Mouse (Mus musculus): ENCODE results near the gene Smoc2. TPM values are rescaled to one million over a fixed set of nuclear protein-coding genes. Genes with fewer than 3 reads are reported as not detected.

Smoc2 gene
- polyA plus RNA-seq, 1 experiment: 24.6 TPM

- Histone ChIP-seq H3K27me3 (ENCODE audit: control insufficient read depth, insufficient read depth, low read length) (no peaks in the 10 kb centered on the region), H3K4me1 (ENCODE audit: control insufficient read depth, insufficient read depth, low read length) (no peaks in the 10 kb centered on the region), H3K36me3 (ENCODE audit: control insufficient read depth, insufficient read depth, low read length) (no peaks in the 10 kb centered on the region), H3K27ac (ENCODE audit: control insufficient read depth, insufficient read depth, low read depth, low read length) (no peak overlapping the region), H3K4me3 (ENCODE audit: control insufficient read depth, low read depth, low read length) (no peak overlapping the region)
- no peak for TF ChIP-seq POLR2A (IDR thresholded peaks at IDR 0.05; ENCODE audit: control insufficient read depth, low read depth, low read length)
- no peak for TF ChIP-seq CTCF (IDR thresholded peaks at IDR 0.05; ENCODE audit: control insufficient read depth, insufficient read depth, insufficient replicate concordance, low read depth, low read length)
Observed at GRCm38 (mm10) chr17:14317439-14317838, 38.1 kb downstream of the Smoc2 start.

GRCm38 (mm10) chr17:14326156-14326555 lies 46.9 kb downstream of the Smoc2 start:
- H3K4me3 ChIP-seq (ENCODE audit: control insufficient read depth, low read depth, low read length): no peak overlapping the region
- H3K4me1 ChIP-seq (ENCODE audit: control insufficient read depth, insufficient read depth, low read length): no peaks in the 10 kb centered on the region
- H3K27me3 ChIP-seq (ENCODE audit: control insufficient read depth, insufficient read depth, low read length): no peaks in the 10 kb centered on the region
- TF ChIP-seq CTCF (IDR thresholded peaks at IDR 0.05; ENCODE audit: control insufficient read depth, insufficient read depth, insufficient replicate concordance, low read depth, low read length) (no peak), POLR2A (IDR thresholded peaks at IDR 0.05; ENCODE audit: control insufficient read depth, low read depth, low read length) (no peak)
- no peaks in the 10 kb centered on the region for H3K36me3 ChIP-seq (ENCODE audit: control insufficient read depth, insufficient read depth, low read length)
- no peak overlapping the region for H3K27ac ChIP-seq (ENCODE audit: control insufficient read depth, insufficient read depth, low read depth, low read length)

- no peak for TF ChIP-seq POLR2A (IDR thresholded peaks at IDR 0.05; ENCODE audit: control insufficient read depth, low read depth, low read length)
- TF ChIP-seq CTCF (IDR thresholded peaks at IDR 0.05; ENCODE audit: control insufficient read depth, insufficient read depth, insufficient replicate concordance, low read depth, low read length): no peak
- Histone ChIP-seq H3K4me1 (ENCODE audit: control insufficient read depth, insufficient read depth, low read length) (no peaks in the 10 kb centered on the region), H3K27me3 (ENCODE audit: control insufficient read depth, insufficient read depth, low read length) (no peaks in the 10 kb centered on the region), H3K36me3 (ENCODE audit: control insufficient read depth, insufficient read depth, low read length) (no peaks in the 10 kb centered on the region), H3K27ac (ENCODE audit: control insufficient read depth, insufficient read depth, low read depth, low read length) (no peak overlapping the region), H3K4me3 (ENCODE audit: control insufficient read depth, low read depth, low read length) (no peak overlapping the region)
Observed at GRCm38 (mm10) chr17:14328037-14328436, 48.7 kb downstream of the Smoc2 start.

- Histone ChIP-seq H3K4me3 (ENCODE audit: control insufficient read depth, low read depth, low read length) (no peak overlapping the region), H3K36me3 (ENCODE audit: control insufficient read depth, insufficient read depth, low read length) (no peaks in the 10 kb centered on the region), H3K27ac (ENCODE audit: control insufficient read depth, insufficient read depth, low read depth, low read length) (no peak overlapping the region), H3K27me3 (ENCODE audit: control insufficient read depth, insufficient read depth, low read length) (no peaks in the 10 kb centered on the region), H3K4me1 (ENCODE audit: control insufficient read depth, insufficient read depth, low read length) (no peaks in the 10 kb centered on the region)
- TF ChIP-seq POLR2A (IDR thresholded peaks at IDR 0.05; ENCODE audit: control insufficient read depth, low read depth, low read length): no peak
- TF ChIP-seq CTCF (IDR thresholded peaks at IDR 0.05; ENCODE audit: control insufficient read depth, insufficient read depth, insufficient replicate concordance, low read depth, low read length): no peak
Observed at GRCm38 (mm10) chr17:14330498-14330897, 51.2 kb downstream of the Smoc2 start.

- Histone ChIP-seq H3K4me3 (ENCODE audit: control insufficient read depth, low read depth, low read length) (no peak overlapping the region), H3K27me3 (ENCODE audit: control insufficient read depth, insufficient read depth, low read length) (no peaks in the 10 kb centered on the region), H3K36me3 (ENCODE audit: control insufficient read depth, insufficient read depth, low read length) (no peaks in the 10 kb centered on the region), H3K27ac (ENCODE audit: control insufficient read depth, insufficient read depth, low read depth, low read length) (no peak overlapping the region), H3K4me1 (ENCODE audit: control insufficient read depth, insufficient read depth, low read length) (no peaks in the 10 kb centered on the region)
- TF ChIP-seq POLR2A (IDR thresholded peaks at IDR 0.05; ENCODE audit: control insufficient read depth, low read depth, low read length) (no peak), CTCF (IDR thresholded peaks at IDR 0.05; ENCODE audit: control insufficient read depth, insufficient read depth, insufficient replicate concordance, low read depth, low read length) (no peak)
Observed at GRCm38 (mm10) chr17:14339932-14340557, 60.7 kb downstream of the Smoc2 start.

- Histone ChIP-seq H3K27ac (ENCODE audit: control insufficient read depth, insufficient read depth, low read depth, low read length) (no peak overlapping the region), H3K4me3 (ENCODE audit: control insufficient read depth, low read depth, low read length) (no peak overlapping the region), H3K4me1 (ENCODE audit: control insufficient read depth, insufficient read depth, low read length) (no peaks in the 10 kb centered on the region), H3K27me3 (ENCODE audit: control insufficient read depth, insufficient read depth, low read length) (no peaks in the 10 kb centered on the region), H3K36me3 (ENCODE audit: control insufficient read depth, insufficient read depth, low read length) (no peaks in the 10 kb centered on the region)
- TF ChIP-seq CTCF (IDR thresholded peaks at IDR 0.05; ENCODE audit: control insufficient read depth, insufficient read depth, insufficient replicate concordance, low read depth, low read length) (no peak), POLR2A (IDR thresholded peaks at IDR 0.05; ENCODE audit: control insufficient read depth, low read depth, low read length) (no peak)
Observed at GRCm38 (mm10) chr17:14340736-14341135, 61.4 kb downstream of the Smoc2 start.

- H3K4me1 ChIP-seq (ENCODE audit: control insufficient read depth, insufficient read depth, low read length): no peaks in the 10 kb centered on the region
- no peaks in the 10 kb centered on the region for H3K27me3 ChIP-seq (ENCODE audit: control insufficient read depth, insufficient read depth, low read length)
- H3K4me3 ChIP-seq (ENCODE audit: control insufficient read depth, low read depth, low read length): no peak overlapping the region
- TF ChIP-seq POLR2A (IDR thresholded peaks at IDR 0.05; ENCODE audit: control insufficient read depth, low read depth, low read length): no peak
- TF ChIP-seq CTCF (IDR thresholded peaks at IDR 0.05; ENCODE audit: control insufficient read depth, insufficient read depth, insufficient replicate concordance, low read depth, low read length): no peak
- H3K36me3 ChIP-seq (ENCODE audit: control insufficient read depth, insufficient read depth, low read length): no peaks in the 10 kb centered on the region
- no peak overlapping the region for H3K27ac ChIP-seq (ENCODE audit: control insufficient read depth, insufficient read depth, low read depth, low read length)
Observed at GRCm38 (mm10) chr17:14342511-14342910, 63.2 kb downstream of the Smoc2 start.

Measured in testis, adult 2 months (tissue).